8 mouse cellular contexts compared by ENCODE assay signal in the genomic region with DNA sequence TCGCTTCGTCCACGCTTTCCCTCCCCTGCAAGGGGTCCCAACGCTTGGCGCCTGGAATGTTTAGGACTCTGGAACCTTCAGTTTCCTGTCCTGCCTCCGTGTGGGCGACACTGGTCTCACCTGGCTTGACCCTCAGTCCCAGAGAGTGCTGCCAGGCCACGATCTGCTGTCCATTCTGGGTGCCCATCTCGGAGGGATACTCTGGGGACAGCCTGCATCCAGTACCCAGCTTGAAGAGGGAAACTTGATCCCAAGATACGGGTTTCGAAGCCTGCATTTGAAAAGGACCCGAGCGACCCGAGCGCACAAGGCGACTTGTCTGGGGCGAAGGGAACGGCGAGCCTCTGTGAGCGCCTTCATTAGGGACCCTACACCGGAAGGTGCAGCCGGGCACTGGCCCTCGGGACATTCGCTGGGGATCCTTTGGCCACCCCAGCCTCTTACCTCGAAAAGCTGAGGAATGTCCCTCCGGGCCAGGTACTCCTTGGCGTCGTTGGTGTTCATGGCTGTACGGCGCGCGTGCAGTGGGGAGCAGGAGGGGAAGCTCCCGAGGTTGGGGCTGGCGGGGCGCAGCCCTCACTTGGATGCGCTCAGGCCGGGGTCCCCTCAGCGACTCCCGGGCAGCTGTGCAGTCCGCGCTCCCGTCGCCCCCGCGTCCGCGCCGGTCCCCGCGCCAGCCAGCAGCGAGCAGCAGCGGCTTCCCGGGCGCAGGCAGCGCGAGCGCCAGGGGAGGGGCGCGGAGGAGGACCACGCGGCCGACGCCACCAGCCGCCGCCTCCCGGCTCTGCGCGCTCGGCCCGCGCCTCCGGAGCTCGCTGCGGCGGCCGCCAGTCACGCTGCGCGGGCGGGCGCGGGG. TPM values are rescaled to one million over a fixed set of nuclear protein-coding genes. Genes with fewer than 3 reads are reported as not detected.
DNase-seq lines count a peak whose midpoint lies in the region; ATAC-seq lines count a peak whose summit lies in the region.

No protein-coding gene starts in this region.

- no peak overlapping the region for H3K9ac ChIP-seq in liver, embryonic 15.5 days

- peak overlapping the region; percentile 50 for H3K4me2 ChIP-seq in liver, embryonic 15.5 days

- peak overlapping the region; percentile 28 for H3K4me3 ChIP-seq in liver, embryonic 15.5 days (replicated peaks)

- H3K27me3 ChIP-seq in liver, embryonic 15.5 days, result peaks cover 64% of the 10 kb centered on the region

- no peaks in the 10 kb centered on the region; the same call in 1 of the 2 replicates for H3K4me1 ChIP-seq in liver, embryonic 15.5 days (replicated peaks)

- 1% methylated on average over 80 of the region's 82 CpGs for WGBS in liver, embryonic 15.5 days (ENCODE audit: insufficient replicate concordance)

- peak; percentile 46 for DNase-seq in layer of hippocampus, adult 11-12 months (ENCODE audit: low spot score)
- no peak for DNase-seq in layer of hippocampus, adult 9-10 months (ENCODE audit: low spot score)
- peak; percentile 40 to 58 for DNase-seq in cerebellum, postnatal 10 days
- peak; percentile 25 to 32 for DNase-seq in frontal cortex, postnatal 25 days (ENCODE audit: low spot score in 2 of 2)
- DNase-seq in kidney, postnatal 25 days, result peak; percentile 7 to 35
- peak; percentile 16 for DNase-seq in retina, postnatal 7 days (ENCODE audit: low read depth, low spot score)
- no peak for DNase-seq in thymus, postnatal 10 days (ENCODE audit: low spot score in 2 of 2)

- no peaks in the 10 kb centered on the region for H3K36me3 ChIP-seq in liver, embryonic 15.5 days (replicated peaks)

- ATAC-seq in liver, embryonic 15.5 days (ENCODE audit: insufficient read depth), result no peak

- H3K27ac ChIP-seq in liver, embryonic 15.5 days (replicated peaks), result no peak overlapping the region

- no peaks in the 10 kb centered on the region for H3K9me3 ChIP-seq in liver, embryonic 15.5 days (replicated peaks)

RNA-seq across cellular contexts. Expression of a gene that starts 0.6 kb away (rescaled TPM):
- 0.14 and 0.20 TPM in 2 replicates for polyA plus RNA-seq in liver, embryonic 15.5 days (2015; fragmentation: Nextera tagmentation; extraction: Ambion mirVana)

RNA-seq across cellular contexts. Expression of a gene that starts 46.3 kb away (rescaled TPM):
- polyA plus RNA-seq in liver, embryonic 15.5 days (2015; fragmentation: Nextera tagmentation; extraction: Ambion mirVana), result 20.6 and 23.5 TPM in 2 replicates

Comparison
In these comparisons a context has a peak if more than half of its experiments do, and no peak if none do; other contexts are left out.
1. DNase-seq: peak in layer of hippocampus, adult 11-12 months (single experiment), cerebellum, postnatal 10 days (2 of 2), frontal cortex, postnatal 25 days (2 of 2), kidney, postnatal 25 days (2 of 2) and retina, postnatal 7 days (single experiment); none in layer of hippocampus, adult 9-10 months (single experiment) and thymus, postnatal 10 days (0 of 2).